Mouse (Mus musculus): ENCODE data around the gene Hs2st1. TPM values are rescaled to one million over a fixed set of nuclear protein-coding genes. Genes with fewer than 3 reads are reported as not detected.

Hs2st1 gene
- polyA plus RNA-seq, 1 experiment from 2014 or later, result 13.9 TPM

Other genes with a start within 250 kb of the Hs2st1 start
- 525 and 552 TPM in 2 replicates for gene Selenof, start 123 bp upstream of the Hs2st1 start, polyA plus RNA-seq (2015; fragmentation: Nextera tagmentation; extraction: Ambion mirVana)
- gene Sh3glb1, start 150.2 kb upstream of the Hs2st1 start, polyA plus RNA-seq (2015; fragmentation: Nextera tagmentation; extraction: Ambion mirVana), result 117 and 118 TPM in 2 replicates
- 0.78 and 0.98 TPM in 2 replicates for gene Clca3a1, start 190.8 kb upstream of the Hs2st1 start, polyA plus RNA-seq (2015; fragmentation: Nextera tagmentation; extraction: Ambion mirVana)
- not detected in 2 replicates for gene Clca3a2, start 249.3 kb upstream of the Hs2st1 start, polyA plus RNA-seq (2015; fragmentation: Nextera tagmentation; extraction: Ambion mirVana)